ENCODE assay signal across 9 mouse cellular contexts in genomic region chr1:55838168-55838567, GRCm38 (mm10).
DNase-seq lines count a peak whose midpoint lies in the region; ATAC-seq and TF ChIP-seq lines count a peak whose summit lies in the region.
"Had no signal": no experiment of that assay in that cellular context is flagged by ENCODE, and none has a peak within 500 bp of the region (broad histone marks: within the 10 kb centered on the region; RNA-seq: fewer than 3 reads in every experiment).

No protein-coding gene starts in this region.

- no peak overlapping the region for H3K27ac ChIP-seq in cortical plate, adult 2 months (ENCODE audit: insufficient read depth, low read length)
- H3K27ac ChIP-seq in lung, embryonic 14.5 days (ENCODE audit: low read depth) = no peak overlapping the region
- H3K27ac ChIP-seq: liver, embryonic 15.5 days had no signal

- peak; percentile 30 to 76 for DNase-seq in adrenal gland, adult (ENCODE audit: inconsistent age in 2 of 2, low spot score in 1 of 2)
- DNase-seq in adrenal gland, postnatal 4 days (ENCODE audit: low spot score in 2 of 2) = no peak
- peak; percentile 74 for DNase-seq in adipocyte (ENCODE audit: low spot score)
- DNase-seq in gastrocnemius, postnatal 25 days = peak; percentile 22
- DNase-seq in kidney, postnatal 4 days = peak; percentile 77 to 82
- peak; percentile 89 for DNase-seq in lung, embryonic 14.5 days
- DNase-seq in retina, postnatal 7 days (ENCODE audit: low read depth, low spot score) = peak; percentile 35

- H3K27me3 ChIP-seq in lung, embryonic 14.5 days (ENCODE audit: insufficient read depth, low read length) = no peaks in the 10 kb centered on the region
- H3K27me3 ChIP-seq: liver, embryonic 15.5 days had no signal

- no peak overlapping the region for H3K4me2 ChIP-seq in lung, embryonic 14.5 days
- H3K4me2 ChIP-seq: liver, embryonic 15.5 days had no signal

- H3K4me1 ChIP-seq in cortical plate, adult 2 months (ENCODE audit: control insufficient read depth, insufficient read depth, low read length) = no peaks in the 10 kb centered on the region
- no peaks in the 10 kb centered on the region for H3K4me1 ChIP-seq in lung, embryonic 14.5 days (ENCODE audit: insufficient read depth)
- H3K4me1 ChIP-seq: liver, embryonic 15.5 days had no signal

- H3K4me3 ChIP-seq in cortical plate, adult 2 months (ENCODE audit: insufficient read depth, low read length) = no peak overlapping the region
- H3K4me3 ChIP-seq in lung, embryonic 14.5 days (ENCODE audit: low read depth, low read length) = no peak overlapping the region
- H3K4me3 ChIP-seq: liver, embryonic 15.5 days had no signal

- TF ChIP-seq CTCF in cortical plate, adult 2 months (IDR thresholded peaks at IDR 0.05; ENCODE audit: extremely low read depth, insufficient read depth, low read length) = peak; percentile 81
- TF ChIP-seq CTCF in lung, embryonic 14.5 days (IDR thresholded peaks at IDR 0.05; ENCODE audit: low read depth) = peak; percentile 81

- H3K36me3 ChIP-seq in lung, embryonic 14.5 days (ENCODE audit: insufficient read depth) = no peaks in the 10 kb centered on the region
- H3K36me3 ChIP-seq: liver, embryonic 15.5 days had no signal

- 2% methylated on average over 2 of the region's 2 CpGs for WGBS in lung, embryonic 14.5 days

- no peak for TF ChIP-seq POLR2A in cortical plate, adult 2 months (IDR thresholded peaks at IDR 0.05; ENCODE audit: extremely low read depth, insufficient read depth, low read length)

- no peak overlapping the region for H3K9ac ChIP-seq in lung, embryonic 14.5 days
- H3K9ac ChIP-seq: liver, embryonic 15.5 days had no signal

- no peaks in the 10 kb centered on the region for H3K9me3 ChIP-seq in lung, embryonic 14.5 days (ENCODE audit: low read depth, low read length)
- H3K9me3 ChIP-seq: liver, embryonic 15.5 days had no signal

- no peak for ATAC-seq in lung, embryonic 14.5 days (ENCODE audit: insufficient read depth)

Comparison
In these comparisons a context has a peak if more than half of its experiments do, and no peak if none do; other contexts are left out.
1. DNase-seq: peak in adrenal gland, adult (2 of 2), adipocyte (single experiment), gastrocnemius, postnatal 25 days (single experiment), kidney, postnatal 4 days (2 of 2), lung, embryonic 14.5 days (single experiment) and retina, postnatal 7 days (single experiment); none in adrenal gland, postnatal 4 days (0 of 2).